ENCODE assay signal across 14 mouse cellular contexts in the genomic region with DNA sequence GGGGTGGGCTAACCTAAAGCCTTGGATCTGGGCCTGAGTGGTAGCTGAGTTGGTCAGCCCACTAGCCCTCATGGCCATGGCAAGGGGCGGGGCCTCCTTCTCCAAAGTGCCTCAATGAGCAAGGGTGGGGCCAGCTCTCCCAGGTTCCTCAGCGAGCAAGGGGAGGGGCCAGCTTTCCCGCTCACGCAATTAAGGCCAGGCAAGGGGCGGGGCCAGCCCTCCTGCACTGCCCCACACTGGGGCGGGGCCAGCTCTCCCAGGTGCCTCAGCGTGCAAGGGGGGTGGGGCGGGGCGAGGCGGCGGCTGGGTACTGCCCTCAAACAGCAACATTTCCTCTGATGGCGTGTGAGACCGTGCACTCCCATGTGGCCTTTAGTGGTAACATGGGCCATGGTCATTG. TPM values are rescaled to one million over a fixed set of nuclear protein-coding genes. Genes with fewer than 3 reads are reported as not detected.
DNase-seq lines count a peak whose midpoint lies in the region; ATAC-seq and TF ChIP-seq lines count a peak whose summit lies in the region.
"Had no signal": no experiment of that assay in that cellular context is flagged by ENCODE, and none has a peak within 500 bp of the region (broad histone marks: within the 10 kb centered on the region; RNA-seq: fewer than 3 reads in every experiment).

No protein-coding gene starts in this region.

- intact Hi-C loops in left cerebral cortex, postnatal 14 days (cut with DNase I) = no loop called here

- no peak for TF ChIP-seq CTCF in lung, adult 2 months (IDR thresholded peaks at IDR 0.05; ENCODE audit: insufficient read depth, low read length)

- 31% methylated on average over 12 of the region's 13 CpGs for WGBS in forebrain, embryonic 11.5 days
- 42% methylated on average over 13 of the region's 13 CpGs for WGBS in forebrain, embryonic 15.5 days
- 44% methylated on average over 13 of the region's 13 CpGs for WGBS in lung, adult 2 months

- no peak overlapping the region for H3K4me2 ChIP-seq in forebrain, embryonic 11.5 days (ENCODE audit: low read depth, low read length, severe bottlenecking)
- no peak overlapping the region for H3K4me2 ChIP-seq in forebrain, embryonic 15.5 days (replicated peaks)
- H3K4me2 ChIP-seq: hindbrain, embryonic 15.5 days had no signal

- no peaks in the 10 kb centered on the region for H3K4me1 ChIP-seq in forebrain, embryonic 11.5 days (replicated peaks; ENCODE audit: control insufficient read depth, insufficient read depth, low read length)
- H3K4me1 ChIP-seq in forebrain, embryonic 15.5 days = no peaks in the 10 kb centered on the region
- no peaks in the 10 kb centered on the region for H3K4me1 ChIP-seq in lung, adult 2 months (ENCODE audit: control insufficient read depth, insufficient read depth, low read length)
- H3K4me1 ChIP-seq: hindbrain, embryonic 15.5 days; megakaryocyte, embryonic 14.5 days had no signal

- ATAC-seq in forebrain, embryonic 11.5 days (replicated peaks; ENCODE audit: low FRiP score) = 0 out of 2 replicates have a peak, but pooled peaks have one; percentile 39
- no peak for ATAC-seq in forebrain, embryonic 15.5 days (replicated peaks)

- no peak for TF ChIP-seq POLR2A in lung, adult 2 months (IDR thresholded peaks at IDR 0.05; ENCODE audit: borderline replicate concordance, extremely low read depth, low read depth, low read length)

- H3K27me3 ChIP-seq in forebrain, embryonic 11.5 days (ENCODE audit: control insufficient read depth, insufficient read depth, low read length) = peaks cover 12% of the 10 kb centered on the region; the same call in 1 of the 2 replicates
- H3K27me3 ChIP-seq in forebrain, embryonic 15.5 days = peaks cover 4% of the 10 kb centered on the region; the same call in 1 of the 2 replicates

- no peaks in the 10 kb centered on the region for H3K36me3 ChIP-seq in forebrain, embryonic 11.5 days (ENCODE audit: control insufficient read depth, insufficient read depth, low read length)
- no peaks in the 10 kb centered on the region for H3K36me3 ChIP-seq in forebrain, embryonic 15.5 days
- H3K36me3 ChIP-seq: hindbrain, embryonic 15.5 days had no signal

- H3K9ac ChIP-seq in forebrain, embryonic 11.5 days (ENCODE audit: low read length) = no peak overlapping the region
- no peak overlapping the region for H3K9ac ChIP-seq in forebrain, embryonic 15.5 days (replicated peaks)
- H3K9ac ChIP-seq: hindbrain, embryonic 15.5 days had no signal

- peak; percentile 52 for DNase-seq in forebrain, embryonic 11.5 days (ENCODE audit: low spot score)
- peak; percentile 10 for DNase-seq in lung, postnatal 36 days
- DNase-seq in lung, adult 2 months = no peak
- peak; percentile 5 for DNase-seq in c-Kit-positive CD71-positive TER-119-positive erythroid progenitor cells, embryonic 14.5 days (ENCODE audit: low spot score)
- DNase-seq in retina, postnatal 1 day = peak; percentile 17
- DNase-seq in natural killer cell, adult 2 months (ENCODE audit: low spot score in 2 of 2) = no peak
- no peak for DNase-seq in left cerebral cortex, postnatal 14 days (ENCODE audit: low spot score in 2 of 2)
- DNase-seq: cerebellum, adult 11-12 months; heart, adult 2 months had no signal

- no peak overlapping the region for H3K27ac ChIP-seq in forebrain, embryonic 11.5 days (ENCODE audit: low read depth, low read length)
- no peak overlapping the region for H3K27ac ChIP-seq in forebrain, embryonic 15.5 days (replicated peaks)
- H3K27ac ChIP-seq: heart, adult 2 months; hindbrain, embryonic 15.5 days; layer of hippocampus, adult 2 months had no signal

- no peaks in the 10 kb centered on the region for H3K9me3 ChIP-seq in forebrain, embryonic 11.5 days (ENCODE audit: control insufficient read depth, low read length)
- H3K9me3 ChIP-seq in forebrain, embryonic 15.5 days = no peaks in the 10 kb centered on the region
- H3K9me3 ChIP-seq: hindbrain, embryonic 15.5 days; megakaryocyte, embryonic 14.5 days had no signal

- no peak overlapping the region for H3K4me3 ChIP-seq in forebrain, embryonic 11.5 days (ENCODE audit: low read depth, low read length)
- H3K4me3 ChIP-seq in forebrain, embryonic 15.5 days = no peak overlapping the region
- H3K4me3 ChIP-seq in lung, adult 2 months (replicated peaks; ENCODE audit: extremely low read depth, low read depth, low read length) = no peak overlapping the region
- H3K4me3 ChIP-seq: heart, adult 2 months; hindbrain, embryonic 15.5 days; layer of hippocampus, adult 2 months; megakaryocyte, embryonic 14.5 days had no signal

RNA-seq across cellular contexts. Expression of gene Tsx, which starts 9.2 kb away (rescaled TPM):
- 0.35 and 0.40 TPM in 2 replicates for polyA plus RNA-seq in forebrain, embryonic 11.5 days (2014; fragmentation: Nextera tagmentation; extraction: Ambion mirVana)
- polyA plus RNA-seq in forebrain, embryonic 15.5 days (2015; fragmentation: Nextera tagmentation; extraction: Ambion mirVana) = 0.47 and 0.73 TPM in 2 replicates
- not detected in 2 replicates for polyA plus RNA-seq in lung, adult 2 months (2012; rRNA removed)
- under 1 TPM in 1 of 2 experiments, not detected in 1; 0.46 TPM for total RNA-seq in left cerebral cortex, postnatal 14 days (2021)
- total RNA-seq: heart, adult 2 months; layer of hippocampus, adult 2 months had no signal
- polyA plus RNA-seq: C2C12; heart, adult 2 months had no signal

RNA-seq across cellular contexts. Expression of gene Gm26992, which starts 16.8 kb away (rescaled TPM):
- not detected in 2 replicates for polyA plus RNA-seq in forebrain, embryonic 11.5 days (2014; fragmentation: Nextera tagmentation; extraction: Ambion mirVana)
- not detected in 2 replicates for polyA plus RNA-seq in forebrain, embryonic 15.5 days (2015; fragmentation: Nextera tagmentation; extraction: Ambion mirVana)
- 0.62 and 1.3 TPM in 2 replicates for polyA plus RNA-seq in lung, adult 2 months (2012; rRNA removed)
- total RNA-seq in left cerebral cortex, postnatal 14 days (2021) = not detected
- total RNA-seq: heart, adult 2 months; layer of hippocampus, adult 2 months had no signal
- polyA plus RNA-seq: C2C12; heart, adult 2 months; hindbrain, embryonic 15.5 days had no signal

RNA-seq across cellular contexts. Expression of gene Chic1, which starts 48.7 kb away (rescaled TPM):
- polyA plus RNA-seq in forebrain, embryonic 11.5 days (2014; fragmentation: Nextera tagmentation; extraction: Ambion mirVana) = 6.1 and 7.4 TPM in 2 replicates
- 6.5 and 6.7 TPM in 2 replicates for polyA plus RNA-seq in forebrain, embryonic 15.5 days (2015; fragmentation: Nextera tagmentation; extraction: Ambion mirVana)
- 0.34 and 0.50 TPM in 2 replicates for polyA plus RNA-seq in lung, adult 2 months (2012; rRNA removed)
- 10 to 100 TPM; 11.2 to 11.8 TPM for total RNA-seq in left cerebral cortex, postnatal 14 days (2021)

Comparison
In these comparisons a context has a peak if more than half of its experiments do, and no peak if none do; other contexts are left out.
1. DNase-seq: peak in forebrain, embryonic 11.5 days (single experiment), lung, postnatal 36 days (single experiment), c-Kit-positive CD71-positive TER-119-positive erythroid progenitor cells, embryonic 14.5 days (single experiment) and retina, postnatal 1 day (single experiment); none in lung, adult 2 months (single experiment), natural killer cell, adult 2 months (0 of 2) and left cerebral cortex, postnatal 14 days (0 of 2).